Mouse (Mus musculus): ENCODE measurements around the gene Sectm1a. TPM values are rescaled to one million over a fixed set of nuclear protein-coding genes. Genes with fewer than 3 reads are reported as not detected.
"Not testable (repeated sequence)": the region's sequence is repeated elsewhere in the genome, so short reads cannot be mapped to it uniquely, and the experiment has no call there.

The Sectm1a gene
- polyA plus RNA-seq, 1 experiment from 2014 or later = not detected

DNA sequence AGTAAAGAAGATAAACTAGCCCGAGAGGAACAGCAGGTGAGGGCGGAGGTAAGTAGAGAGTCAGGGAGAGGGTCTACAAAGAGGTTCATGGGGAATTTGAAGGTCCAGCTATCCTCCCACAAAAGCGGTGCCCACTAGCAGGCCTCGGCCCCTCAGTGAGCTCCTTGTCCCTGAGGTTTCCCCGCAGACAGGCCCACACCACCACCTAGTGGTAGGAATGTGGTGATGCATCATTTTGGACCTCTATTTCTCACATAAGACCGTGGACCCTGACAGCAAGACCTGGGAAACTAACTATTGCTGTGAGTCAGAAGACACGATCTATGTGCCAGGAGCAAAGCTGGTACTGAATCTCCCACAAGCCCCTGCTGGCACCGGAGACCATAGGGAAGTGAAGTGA, 27.5 kb downstream of the Sectm1a start:
- DNase-seq (ENCODE audit: low spot score) (peak; percentile 91), ATAC-seq (replicated peaks; ENCODE audit: insufficient number of reproducible peaks, low FRiP score, low TSS enrichment, low read depth) (peak; percentile 56; the same call in 1 of the 2 replicates)
- 11% methylated on average over 8 of the region's 8 CpGs for WGBS

GRCm38 (mm10) chr11:121052387-121052786, 28.6 kb downstream of the Sectm1a start:
- no peaks in the 10 kb centered on the region for H3K27me3 ChIP-seq (ENCODE audit: control insufficient read depth, insufficient read depth, low read length)
- no peak overlapping the region for H3K27ac ChIP-seq (replicated peaks; ENCODE audit: low read depth, low read length)
- DNase-seq (ENCODE audit: low spot score) = no peak
- H3K9ac ChIP-seq (replicated peaks; ENCODE audit: low read length) = no peak overlapping the region
- H3K4me3 ChIP-seq (ENCODE audit: low read depth, low read length) = no peak overlapping the region
- H3K9me3 ChIP-seq (replicated peaks; ENCODE audit: control insufficient read depth, low read length) = no peaks in the 10 kb centered on the region
- WGBS = 61% methylated on average over 4 of the region's 4 CpGs
- H3K36me3 ChIP-seq (replicated peaks; ENCODE audit: control insufficient read depth, insufficient read depth, low read depth, low read length) = no peaks in the 10 kb centered on the region
- H3K4me1 ChIP-seq (ENCODE audit: control insufficient read depth, insufficient read depth, low read length) = no peaks in the 10 kb centered on the region
- no peak for ATAC-seq (replicated peaks; ENCODE audit: insufficient number of reproducible peaks, low FRiP score, low TSS enrichment, low read depth)
- no peak overlapping the region for H3K4me2 ChIP-seq (ENCODE audit: low read depth, low read length)

More for the DNA sequence above, 27.5 kb downstream of the Sectm1a start:
- Histone ChIP-seq H3K9ac (replicated peaks; ENCODE audit: low read length) (no peak overlapping the region), H3K4me3 (ENCODE audit: low read depth, low read length) (no peak overlapping the region), H3K36me3 (replicated peaks; ENCODE audit: control insufficient read depth, insufficient read depth, low read depth, low read length) (no peaks in the 10 kb centered on the region), H3K27me3 (ENCODE audit: control insufficient read depth, insufficient read depth, low read length) (no peaks in the 10 kb centered on the region), H3K4me2 (ENCODE audit: low read depth, low read length) (no peak overlapping the region), H3K27ac (replicated peaks; ENCODE audit: low read depth, low read length) (no peak overlapping the region), H3K9me3 (replicated peaks; ENCODE audit: control insufficient read depth, low read length) (no peaks in the 10 kb centered on the region), H3K4me1 (ENCODE audit: control insufficient read depth, insufficient read depth, low read length) (no peaks in the 10 kb centered on the region)

DNA sequence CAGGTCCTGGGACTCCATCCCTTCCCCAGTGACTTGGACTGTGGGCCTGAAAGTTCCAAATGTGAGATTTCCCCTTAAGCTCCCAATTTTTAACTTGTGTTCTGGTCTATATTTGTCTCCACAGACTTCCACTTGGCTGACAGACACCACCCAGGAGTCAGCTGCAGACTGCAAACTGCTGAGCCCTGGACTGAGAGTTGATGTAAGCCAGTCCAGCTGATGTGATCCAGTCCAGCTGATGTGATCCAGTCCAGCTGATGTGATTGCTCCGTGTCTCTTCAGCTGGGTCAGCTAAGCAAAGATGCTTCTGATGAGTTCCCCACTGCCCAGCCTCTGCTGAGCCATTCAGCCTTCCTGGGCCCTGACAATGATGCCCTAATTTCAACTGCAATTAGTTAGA, 29.2 kb downstream of the Sectm1a start:
- no peak overlapping the region for H3K27ac ChIP-seq (replicated peaks; ENCODE audit: low read depth, low read length)
- no peaks in the 10 kb centered on the region for H3K4me1 ChIP-seq (ENCODE audit: control insufficient read depth, insufficient read depth, low read length)
- DNase-seq (ENCODE audit: low spot score) (no peak), ATAC-seq (replicated peaks; ENCODE audit: insufficient number of reproducible peaks, low FRiP score, low TSS enrichment, low read depth) (no peak)
- WGBS = 61% methylated on average over 1 of the region's 1 CpGs
- H3K9me3 ChIP-seq (replicated peaks; ENCODE audit: control insufficient read depth, low read length) = no peaks in the 10 kb centered on the region
- no peak overlapping the region for H3K9ac ChIP-seq (replicated peaks; ENCODE audit: low read length)
- H3K36me3 ChIP-seq (replicated peaks; ENCODE audit: control insufficient read depth, insufficient read depth, low read depth, low read length) = no peaks in the 10 kb centered on the region
- no peak overlapping the region for H3K4me2 ChIP-seq (ENCODE audit: low read depth, low read length)
- no peaks in the 10 kb centered on the region for H3K27me3 ChIP-seq (ENCODE audit: control insufficient read depth, insufficient read depth, low read length)
- H3K4me3 ChIP-seq (ENCODE audit: low read depth, low read length) = no peak overlapping the region

DNA sequence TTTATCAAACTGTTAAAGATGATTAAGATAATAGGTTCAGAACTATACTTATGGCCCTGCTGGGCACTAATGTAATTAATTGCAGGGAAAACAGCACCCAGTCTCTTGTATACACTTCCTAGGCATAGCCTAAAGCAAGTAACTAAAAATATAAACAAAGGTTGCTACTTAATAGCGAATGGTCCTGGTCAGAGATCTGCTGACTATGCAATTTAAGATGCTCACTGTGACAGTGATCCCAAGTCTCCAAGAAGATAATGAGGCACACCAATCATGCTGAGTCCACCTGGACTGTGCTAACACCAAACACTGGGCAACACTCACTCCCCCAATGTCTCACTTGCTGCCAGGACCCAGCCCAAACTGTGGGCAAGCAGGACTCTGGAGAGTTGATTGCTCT, 31.2 kb downstream of the Sectm1a start:
- H3K36me3 ChIP-seq (replicated peaks; ENCODE audit: control insufficient read depth, insufficient read depth, low read depth, low read length) = no peaks in the 10 kb centered on the region
- H3K27ac ChIP-seq (replicated peaks; ENCODE audit: low read depth, low read length) = no peak overlapping the region
- ATAC-seq (replicated peaks; ENCODE audit: insufficient number of reproducible peaks, low FRiP score, low TSS enrichment, low read depth) (no peak), DNase-seq (ENCODE audit: low spot score) (no peak)
- H3K27me3 ChIP-seq (ENCODE audit: control insufficient read depth, insufficient read depth, low read length) = no peaks in the 10 kb centered on the region
- H3K4me2 ChIP-seq (ENCODE audit: low read depth, low read length) = no peak overlapping the region
- no peak overlapping the region for H3K9ac ChIP-seq (replicated peaks; ENCODE audit: low read length)
- H3K4me3 ChIP-seq (ENCODE audit: low read depth, low read length) = no peak overlapping the region
- H3K4me1 ChIP-seq (ENCODE audit: control insufficient read depth, insufficient read depth, low read length) = no peaks in the 10 kb centered on the region
- H3K9me3 ChIP-seq (replicated peaks; ENCODE audit: control insufficient read depth, low read length) = no peaks in the 10 kb centered on the region
- 41% methylated on average over 1 of the region's 1 CpGs for WGBS

DNA sequence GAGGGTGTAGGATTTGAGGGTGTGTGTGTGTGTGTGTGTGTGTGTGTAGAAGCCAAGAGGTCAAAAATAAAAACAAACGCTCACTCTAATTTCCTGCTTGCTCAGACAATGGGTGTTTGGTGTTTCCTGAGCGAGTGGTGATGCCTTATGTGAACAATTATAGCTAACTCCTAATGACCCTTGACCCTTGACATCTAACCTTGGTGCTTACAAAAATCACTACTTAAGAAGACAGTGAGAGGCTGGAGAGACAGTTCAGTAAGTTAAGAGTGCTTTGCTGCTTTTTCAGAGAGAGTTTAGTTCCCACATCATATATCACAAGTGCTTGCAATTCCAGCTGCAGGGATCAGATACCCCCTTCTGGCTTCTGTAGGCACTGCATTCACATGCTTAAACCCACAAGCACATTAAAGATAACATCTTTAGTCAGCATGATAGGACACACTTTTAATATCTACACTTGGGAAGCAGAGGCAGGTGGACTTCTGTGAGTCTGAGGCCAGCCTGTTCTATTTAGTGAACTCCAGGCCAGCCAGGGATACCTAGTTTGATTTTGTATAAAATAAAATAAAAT, 33.1 kb downstream of the Sectm1a start:
- Histone ChIP-seq H3K9ac (replicated peaks; ENCODE audit: low read length) (no peak overlapping the region), H3K27me3 (ENCODE audit: control insufficient read depth, insufficient read depth, low read length) (no peaks in the 10 kb centered on the region), H3K4me2 (ENCODE audit: low read depth, low read length) (no peak overlapping the region), H3K9me3 (replicated peaks; ENCODE audit: control insufficient read depth, low read length) (no peaks in the 10 kb centered on the region), H3K4me1 (ENCODE audit: control insufficient read depth, insufficient read depth, low read length) (no peaks in the 10 kb centered on the region), H3K4me3 (ENCODE audit: low read depth, low read length) (no peak overlapping the region), H3K36me3 (replicated peaks; ENCODE audit: control insufficient read depth, insufficient read depth, low read depth, low read length) (no peaks in the 10 kb centered on the region), H3K27ac (replicated peaks; ENCODE audit: low read depth, low read length) (no peak overlapping the region)
- no peak for ATAC-seq (replicated peaks; ENCODE audit: insufficient number of reproducible peaks, low FRiP score, low TSS enrichment, low read depth)
- peak; percentile 64 for DNase-seq (ENCODE audit: low spot score)
- WGBS = 18% methylated on average over 2 of the region's 2 CpGs

GRCm38 (mm10) chr11:121045286-121045685, 35.7 kb downstream of the Sectm1a start:
- H3K27me3 ChIP-seq (ENCODE audit: control insufficient read depth, insufficient read depth, low read length) = no peaks in the 10 kb centered on the region
- DNase-seq (ENCODE audit: low spot score) = no peak
- WGBS = 62% methylated on average over 1 of the region's 1 CpGs
- no peak for ATAC-seq (replicated peaks; ENCODE audit: insufficient number of reproducible peaks, low FRiP score, low TSS enrichment, low read depth)
- H3K9me3 ChIP-seq (replicated peaks; ENCODE audit: control insufficient read depth, low read length) = no peaks in the 10 kb centered on the region
- no peak overlapping the region for H3K27ac ChIP-seq (replicated peaks; ENCODE audit: low read depth, low read length)
- H3K9ac ChIP-seq (replicated peaks; ENCODE audit: low read length) = no peak overlapping the region
- no peaks in the 10 kb centered on the region for H3K4me1 ChIP-seq (ENCODE audit: control insufficient read depth, insufficient read depth, low read length)
- no peak overlapping the region for H3K4me3 ChIP-seq (ENCODE audit: low read depth, low read length)
- H3K36me3 ChIP-seq (replicated peaks; ENCODE audit: control insufficient read depth, insufficient read depth, low read depth, low read length) = no peaks in the 10 kb centered on the region
- H3K4me2 ChIP-seq (ENCODE audit: low read depth, low read length) = no peak overlapping the region

- H3K4me1 ChIP-seq (ENCODE audit: control insufficient read depth, insufficient read depth, low read length); H3K27ac ChIP-seq (replicated peaks; ENCODE audit: low read depth, low read length); H3K36me3 ChIP-seq (replicated peaks; ENCODE audit: control insufficient read depth, insufficient read depth, low read depth, low read length); H3K27me3 ChIP-seq (ENCODE audit: control insufficient read depth, insufficient read depth, low read length); DNase-seq (ENCODE audit: low spot score); H3K9me3 ChIP-seq (replicated peaks; ENCODE audit: control insufficient read depth, low read length); H3K9ac ChIP-seq (replicated peaks; ENCODE audit: low read length); H3K4me2 ChIP-seq (ENCODE audit: low read depth, low read length); ATAC-seq (replicated peaks; ENCODE audit: insufficient number of reproducible peaks, low FRiP score, low TSS enrichment, low read depth); H3K4me3 ChIP-seq (ENCODE audit: low read depth, low read length): not testable (repeated sequence)
- 56% methylated on average over 1 of the region's 1 CpGs for WGBS
Measured at GRCm38 (mm10) chr11:121043025-121043424, 38.0 kb downstream of the Sectm1a start.

DNA sequence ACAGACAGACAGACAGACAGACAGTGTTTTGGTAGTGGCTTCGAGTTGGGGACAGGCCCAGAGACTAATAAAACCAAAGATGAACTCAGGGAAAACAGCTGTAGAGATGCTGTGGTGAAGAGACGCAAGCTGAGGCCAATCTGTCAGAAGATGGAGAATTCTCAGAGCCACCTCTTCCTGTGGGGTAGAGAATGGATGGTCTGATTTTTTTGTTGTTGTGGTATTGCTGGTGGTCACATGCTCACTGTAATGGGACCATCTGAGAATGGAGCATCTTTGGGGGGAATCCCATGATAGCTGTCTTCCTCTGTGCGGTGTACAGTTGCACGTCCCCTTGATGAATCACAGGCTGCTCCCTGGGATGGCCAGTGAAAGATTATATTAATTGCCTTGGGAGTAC, 38.5 kb downstream of the Sectm1a start:
- ATAC-seq (replicated peaks; ENCODE audit: insufficient number of reproducible peaks, low FRiP score, low TSS enrichment, low read depth) = no peak

More for the DNA sequence above, 38.5 kb downstream of the Sectm1a start:
- no peaks in the 10 kb centered on the region for H3K4me1 ChIP-seq (ENCODE audit: control insufficient read depth, insufficient read depth, low read length)
- no peak overlapping the region for H3K27ac ChIP-seq (replicated peaks; ENCODE audit: low read depth, low read length)
- no peaks in the 10 kb centered on the region for H3K9me3 ChIP-seq (replicated peaks; ENCODE audit: control insufficient read depth, low read length)
- 77% methylated on average over 4 of the region's 4 CpGs for WGBS
- H3K4me3 ChIP-seq (ENCODE audit: low read depth, low read length) = no peak overlapping the region
- H3K4me2 ChIP-seq (ENCODE audit: low read depth, low read length) = no peak overlapping the region
- no peak for DNase-seq (ENCODE audit: low spot score)
- H3K9ac ChIP-seq (replicated peaks; ENCODE audit: low read length) = no peak overlapping the region
- no peaks in the 10 kb centered on the region for H3K36me3 ChIP-seq (replicated peaks; ENCODE audit: control insufficient read depth, insufficient read depth, low read depth, low read length)
- no peaks in the 10 kb centered on the region for H3K27me3 ChIP-seq (ENCODE audit: control insufficient read depth, insufficient read depth, low read length)
